Mouse (Mus musculus) left cerebral cortex, postnatal 25 days (tissue): Measurements from ENCODE around the gene Rsg1. TPM values are rescaled to one million over a fixed set of nuclear protein-coding genes. Genes with fewer than 3 reads are reported as not detected.

Source experiments
- DNase-seq, 2 experiments: peaks; one replicate each; pipeline ENCODE4 v3.0.0; 2022; ENCODE audit warnings: low spot score in 2 of 2, mixed read lengths in 1 of 2
- intact Hi-C: fragments of 180-260 bp; cut with DNase I; formaldehyde crosslinking; loops from one replicate; pipeline ENCODE4 v1.15.1; 2025
- total RNA-seq, 2 experiments: library from RNA; stranded (reverse); gene quantifications; 2 replicates each; pipeline ENCODE4 v1.2.3; 2021

The Rsg1 gene
- total RNA-seq, 2 experiments from 2014 or later: 2.5 to 3.2 TPM

- intact Hi-C loops: loop anchor here (10.0 kb wide), 1 partner anchor 62 kb away; the partner anchor contains the start of gene Fbxo42
- no peak for DNase-seq
These were observed 6.7 kb upstream of the Rsg1 start for GRCm38 (mm10) chr4:141207081-141207480.

- DNase-seq: no peak
- intact Hi-C loops: loop anchor here (5.0 kb wide), 1 partner anchor 57 kb away; no protein-coding TSS in a partner anchor
These were observed 3.1 kb upstream of the Rsg1 start for GRCm38 (mm10) chr4:141210524-141211219.

GRCm38 (mm10) chr4:141211646-141212045 lies 2.1 kb upstream of the Rsg1 start:
- DNase-seq: no peak
- intact Hi-C loops: loop anchor here (5.0 kb wide), 1 partner anchor 56 kb away; no protein-coding TSS in a partner anchor

GRCm38 (mm10) chr4:141212892-141213291 lies 864 bp upstream of the Rsg1 start:
- intact Hi-C loops: loop anchor here (5.0 kb wide), 1 partner anchor 54 kb away; no protein-coding TSS in a partner anchor
- DNase-seq: no peak

- intact Hi-C loops: loop anchor here (5.0 kb wide), 1 partner anchor 54 kb away; no protein-coding TSS in a partner anchor
- no peak for DNase-seq
These were observed 414 bp upstream of the Rsg1 start for GRCm38 (mm10) chr4:141213342-141213741.

- DNase-seq: no peak
- intact Hi-C loops: loop anchor here (5.0 kb wide), 1 partner anchor 53 kb away; no protein-coding TSS in a partner anchor
These were observed 638 bp downstream of the Rsg1 start for GRCm38 (mm10) chr4:141214337-141214851.

- DNase-seq: no peak
- intact Hi-C loops: no loop called here
These were observed 5.9 kb downstream of the Rsg1 start for GRCm38 (mm10) chr4:141219583-141220213.

GRCm38 (mm10) chr4:141221848-141222247 lies 8.1 kb downstream of the Rsg1 start:
- DNase-seq: no peak
- intact Hi-C loops: no loop called here

GRCm38 (mm10) chr4:141222752-141223151 lies 9.0 kb downstream of the Rsg1 start:
- intact Hi-C loops: no loop called here
- DNase-seq: no peak

- intact Hi-C loops: no loop called here
- no peak for DNase-seq
These were observed 14.9 kb downstream of the Rsg1 start for GRCm38 (mm10) chr4:141228687-141229086.

GRCm38 (mm10) chr4:141233196-141233595 lies 19.4 kb downstream of the Rsg1 start:
- no peak for DNase-seq
- intact Hi-C loops: no loop called here

- intact Hi-C loops: no loop called here
- DNase-seq: no peak
These were observed 21.9 kb downstream of the Rsg1 start for GRCm38 (mm10) chr4:141235537-141236111.

GRCm38 (mm10) chr4:141236856-141237255 lies 23.1 kb downstream of the Rsg1 start:
- no peak for DNase-seq
- intact Hi-C loops: no loop called here

- DNase-seq: no peak
- intact Hi-C loops: no loop called here
These were observed 25.0 kb downstream of the Rsg1 start for GRCm38 (mm10) chr4:141238492-141239387.

- intact Hi-C loops: no loop called here
- DNase-seq: peak; percentile 39 to 60
These were observed 25.8 kb downstream of the Rsg1 start, which contains the start of gene Arhgef19 for GRCm38 (mm10) chr4:141239388-141240125. TSS of gene Arhgef19 (plus strand) at chr4:141239499.

GRCm38 (mm10) chr4:141240617-141241016 lies 26.9 kb downstream of the Rsg1 start:
- intact Hi-C loops: no loop called here
- no peak for DNase-seq

- intact Hi-C loops: no loop called here
- DNase-seq: no peak
These were observed 28.1 kb downstream of the Rsg1 start for GRCm38 (mm10) chr4:141241861-141242260.

GRCm38 (mm10) chr4:141242651-141243241 lies 29.0 kb downstream of the Rsg1 start:
- peak in 1 of 2 experiments; percentile 57 for DNase-seq
- intact Hi-C loops: no loop called here
